ENCODE assay signal across 26 mouse cellular contexts in genomic region chr9:94269213-94269612, GRCm38 (mm10).
A peak's percentile ranks its signal among the peaks of the same experiment; 100 is the strongest.
DNase-seq lines count a peak whose midpoint lies in the region; ATAC-seq lines count a peak whose summit lies in the region.
"Had no signal": no experiment of that assay in that cellular context is flagged by ENCODE, and none has a peak within 500 bp of the region (broad histone marks: within the 10 kb centered on the region; RNA-seq: fewer than 3 reads in every experiment).

No protein-coding gene starts in this region.

- no peak overlapping the region for H3K4me2 ChIP-seq in kidney, embryonic 14.5 days (replicated peaks; ENCODE audit: low read depth, low read length)
- H3K4me2 ChIP-seq in embryonic facial prominence, embryonic 14.5 days (ENCODE audit: low read depth, low read length) = no peak overlapping the region
- H3K4me2 ChIP-seq in limb, embryonic 15.5 days = no peak overlapping the region
- H3K4me2 ChIP-seq: embryonic facial prominence, embryonic 12.5 days; intestine, embryonic 15.5 days; liver, embryonic 11.5 days; midbrain, embryonic 11.5 days; neural tube, embryonic 15.5 days had no signal

- no peaks in the 10 kb centered on the region for H3K9me3 ChIP-seq in kidney, embryonic 14.5 days (ENCODE audit: control insufficient read depth, low read length)
- no peaks in the 10 kb centered on the region for H3K9me3 ChIP-seq in embryonic facial prominence, embryonic 14.5 days (ENCODE audit: control insufficient read depth, low read length)
- H3K9me3 ChIP-seq in limb, embryonic 15.5 days = no peaks in the 10 kb centered on the region
- H3K9me3 ChIP-seq: embryonic facial prominence, embryonic 12.5 days; heart, embryonic 10.5 days; intestine, embryonic 15.5 days; neural tube, embryonic 15.5 days had no signal

- no peak overlapping the region for H3K27ac ChIP-seq in kidney, embryonic 14.5 days (ENCODE audit: low read depth, low read length)
- no peak overlapping the region for H3K27ac ChIP-seq in embryonic facial prominence, embryonic 14.5 days (replicated peaks; ENCODE audit: low read depth, low read length)
- no peak overlapping the region for H3K27ac ChIP-seq in limb, embryonic 15.5 days
- H3K27ac ChIP-seq: embryonic facial prominence, embryonic 12.5 days; heart, embryonic 10.5 days; intestine, embryonic 15.5 days; neural tube, embryonic 15.5 days had no signal

- no peak for DNase-seq in kidney, postnatal 10 days
- DNase-seq in embryo, embryonic 10.5 days (ENCODE audit: low spot score) = peak; percentile 8
- DNase-seq in embryonic facial prominence, embryonic 14.5 days (ENCODE audit: low spot score) = peak; percentile 80
- no peak for DNase-seq in testis, postnatal 10 days (ENCODE audit: low spot score)
- DNase-seq in adrenal gland, adult 18-20 months (ENCODE audit: low spot score in 2 of 2) = no peak
- DNase-seq in heart, postnatal 14 days = no peak
- DNase-seq: adrenal gland, adult 2 months; cerebellum, adult 18-20 months; cerebellum, postnatal 25 days; kidney, adult 8-10 months; kidney, postnatal 36 days; lung, adult 18-20 months; lung, postnatal 10 days; right cerebral cortex, adult 18-20 months; thymus, postnatal 25 days had no signal

- H3K4me3 ChIP-seq in kidney, embryonic 14.5 days (ENCODE audit: low read length) = no peak overlapping the region
- H3K4me3 ChIP-seq in embryonic facial prominence, embryonic 14.5 days (ENCODE audit: low read depth, low read length) = no peak overlapping the region
- H3K4me3 ChIP-seq in limb, embryonic 15.5 days = no peak overlapping the region
- H3K4me3 ChIP-seq: embryonic facial prominence, embryonic 12.5 days; heart, embryonic 10.5 days; intestine, embryonic 15.5 days; neural tube, embryonic 15.5 days had no signal

- 0 out of 2 replicates have a peak, but pooled peaks have one; percentile 52 for ATAC-seq in kidney, embryonic 14.5 days (ENCODE audit: low FRiP score, low TSS enrichment)
- ATAC-seq in embryonic facial prominence, embryonic 14.5 days (ENCODE audit: low read depth) = peak; percentile 91
- 0 out of 2 replicates have a peak, but pooled peaks have one; percentile 61 for ATAC-seq in limb, embryonic 15.5 days (ENCODE audit: insufficient number of reproducible peaks, low FRiP score, low TSS enrichment, low read depth)
- ATAC-seq: CD4-positive, CD25-positive, alpha-beta regulatory T cell, adult 4 months; forebrain, embryonic 16.5 days; hindbrain, embryonic 16.5 days; intestine, embryonic 15.5 days had no signal

- H3K4me1 ChIP-seq in kidney, embryonic 14.5 days (ENCODE audit: control insufficient read depth, insufficient read depth, low read length) = no peaks in the 10 kb centered on the region
- H3K4me1 ChIP-seq in embryonic facial prominence, embryonic 14.5 days (ENCODE audit: control insufficient read depth, insufficient read depth, low read length) = 0 out of 2 replicates have a peak, but pooled peaks cover 4% of the 10 kb centered on the region
- H3K4me1 ChIP-seq in limb, embryonic 15.5 days = no peaks in the 10 kb centered on the region
- H3K4me1 ChIP-seq: embryonic facial prominence, embryonic 12.5 days; heart, embryonic 10.5 days; intestine, embryonic 15.5 days; neural tube, embryonic 15.5 days had no signal

- H3K36me3 ChIP-seq in kidney, embryonic 14.5 days (ENCODE audit: control insufficient read depth, insufficient read depth, low read length) = no peaks in the 10 kb centered on the region
- no peaks in the 10 kb centered on the region for H3K36me3 ChIP-seq in embryonic facial prominence, embryonic 14.5 days (ENCODE audit: control insufficient read depth, insufficient read depth, low read length)
- H3K36me3 ChIP-seq in limb, embryonic 15.5 days = no peaks in the 10 kb centered on the region
- H3K36me3 ChIP-seq: embryonic facial prominence, embryonic 12.5 days; heart, embryonic 10.5 days; intestine, embryonic 15.5 days; neural tube, embryonic 15.5 days had no signal

- no peak overlapping the region for H3K9ac ChIP-seq in kidney, embryonic 14.5 days (ENCODE audit: low read depth, low read length)
- H3K9ac ChIP-seq in embryonic facial prominence, embryonic 14.5 days (ENCODE audit: low read depth, low read length) = no peak overlapping the region
- no peak overlapping the region for H3K9ac ChIP-seq in limb, embryonic 15.5 days
- H3K9ac ChIP-seq: embryonic facial prominence, embryonic 12.5 days; intestine, embryonic 15.5 days; neural tube, embryonic 15.5 days had no signal

- intact Hi-C loops in heart, postnatal 14 days (cut with DNase I) = no loop called here

- 28% methylated on average over 5 of the region's 5 CpGs for WGBS in kidney, embryonic 14.5 days
- 54% methylated on average over 5 of the region's 5 CpGs for WGBS in embryonic facial prominence, embryonic 14.5 days
- WGBS in limb, embryonic 15.5 days = 41% methylated on average over 5 of the region's 5 CpGs

- no peaks in the 10 kb centered on the region for H3K27me3 ChIP-seq in kidney, embryonic 14.5 days (ENCODE audit: control insufficient read depth, insufficient read depth, low read length)
- H3K27me3 ChIP-seq in embryonic facial prominence, embryonic 14.5 days (replicated peaks; ENCODE audit: control insufficient read depth, insufficient read depth, low read length) = no peaks in the 10 kb centered on the region
- H3K27me3 ChIP-seq in limb, embryonic 15.5 days = no peaks in the 10 kb centered on the region
- H3K27me3 ChIP-seq: embryonic facial prominence, embryonic 12.5 days; intestine, embryonic 15.5 days; neural tube, embryonic 15.5 days had no signal

Comparison
In these comparisons a context has a peak if more than half of its experiments do, and no peak if none do; other contexts are left out.
1. DNase-seq: peak in embryo, embryonic 10.5 days (single experiment) and embryonic facial prominence, embryonic 14.5 days (single experiment); none in kidney, postnatal 10 days (single experiment), testis, postnatal 10 days (single experiment), adrenal gland, adult 18-20 months (0 of 2) and heart, postnatal 14 days (0 of 2).
2. Peak in every context shown above with its lines, with median percentiles within 50 percentile points of each other: ATAC-seq.